Mouse (Mus musculus) testis, adult 2 months (tissue): Measurements from ENCODE around the gene Kif22.

ENCODE experiments used
- CTCF ChIP-seq: fragments of 200-500 bp; IDR thresholded peaks from 2 replicates; pipeline ENCODE4 v1.5.1; 2012; ENCODE audit warnings: low read depth, mild to moderate bottlenecking, inconsistent platforms, low read length, moderate library complexity; ENCODE audit not compliant: control insufficient read depth, insufficient read depth, insufficient replicate concordance
- POLR2A ChIP-seq: fragments of 200-500 bp; IDR thresholded peaks from 2 replicates; pipeline ENCODE4 v1.6.1; 2012; ENCODE audit warnings: low read depth, mild to moderate bottlenecking, inconsistent platforms, low read length, moderate library complexity; ENCODE audit not compliant: control insufficient read depth

DNA sequence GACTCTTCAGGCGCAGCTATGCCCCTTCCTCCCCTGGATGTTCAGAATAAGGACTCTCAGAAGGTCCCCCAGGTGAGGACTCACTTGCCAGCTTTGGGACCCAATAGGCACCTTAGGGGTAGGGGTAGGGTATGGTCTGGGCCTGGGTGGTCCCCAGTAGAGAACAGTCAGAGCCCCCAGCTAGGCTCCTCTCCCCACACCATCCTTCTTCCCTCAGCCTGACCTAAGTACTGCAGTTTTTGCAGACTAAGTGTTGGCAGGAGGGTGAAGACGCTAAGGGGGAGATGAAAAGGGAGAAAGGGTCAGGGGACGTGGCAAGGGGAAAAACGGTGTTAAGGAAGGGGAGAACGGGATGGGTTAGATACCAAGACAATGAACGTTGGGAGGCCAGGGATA is 24.3 kb downstream of the Kif22 start:
- TF ChIP-seq CTCF (no peak), POLR2A (no peak)
